Mouse (Mus musculus) adrenal gland, postnatal 14 days (tissue): ENCODE data around the gene Arpc1a. TPM values are rescaled to one million over a fixed set of nuclear protein-coding genes. Genes with fewer than 3 reads are reported as not detected.
A peak's percentile ranks its signal among the peaks of the same experiment; 100 is the strongest.
"Not testable (repeated sequence)": the region's sequence is repeated elsewhere in the genome, so short reads cannot be mapped to it uniquely, and the experiment has no call there.

Source experiments
- DNase-seq: peaks from one replicate; pipeline ENCODE4 v3.0.0; 2021; ENCODE audit warnings: mixed read lengths
- long read RNA-seq, 2 experiments: library from polyadenylated mRNA; stranded (forward); transcript quantifications; one replicate each; pipeline ENCODE4 v2.0.0; 2021
- total RNA-seq: library from RNA; stranded (reverse); gene quantifications from 2 replicates; pipeline ENCODE4 v1.2.3, GENCODE M21; 2021

Arpc1a gene
- 101 and 105 TPM in 2 replicates for total RNA-seq
- long read RNA-seq, experiment 1, transcript Arpc1a-201 (10 exons, 1,632 nt), result major isoform, 117 of 174 reads
- long read RNA-seq, experiment 1, partial matches to known transcripts, result 51 of 174 reads
- long read RNA-seq, experiment 1, other reads (novel, unspliced or antisense), result 5 of 174 reads
- long read RNA-seq, experiment 2, transcript Arpc1a-201 (10 exons, 1,632 nt), result major isoform, 87 of 149 reads
- long read RNA-seq, experiment 2, partial matches to known transcripts, result 55 of 149 reads
- long read RNA-seq, experiment 2, other reads (novel, unspliced or antisense), result 6 of 149 reads

DNA sequence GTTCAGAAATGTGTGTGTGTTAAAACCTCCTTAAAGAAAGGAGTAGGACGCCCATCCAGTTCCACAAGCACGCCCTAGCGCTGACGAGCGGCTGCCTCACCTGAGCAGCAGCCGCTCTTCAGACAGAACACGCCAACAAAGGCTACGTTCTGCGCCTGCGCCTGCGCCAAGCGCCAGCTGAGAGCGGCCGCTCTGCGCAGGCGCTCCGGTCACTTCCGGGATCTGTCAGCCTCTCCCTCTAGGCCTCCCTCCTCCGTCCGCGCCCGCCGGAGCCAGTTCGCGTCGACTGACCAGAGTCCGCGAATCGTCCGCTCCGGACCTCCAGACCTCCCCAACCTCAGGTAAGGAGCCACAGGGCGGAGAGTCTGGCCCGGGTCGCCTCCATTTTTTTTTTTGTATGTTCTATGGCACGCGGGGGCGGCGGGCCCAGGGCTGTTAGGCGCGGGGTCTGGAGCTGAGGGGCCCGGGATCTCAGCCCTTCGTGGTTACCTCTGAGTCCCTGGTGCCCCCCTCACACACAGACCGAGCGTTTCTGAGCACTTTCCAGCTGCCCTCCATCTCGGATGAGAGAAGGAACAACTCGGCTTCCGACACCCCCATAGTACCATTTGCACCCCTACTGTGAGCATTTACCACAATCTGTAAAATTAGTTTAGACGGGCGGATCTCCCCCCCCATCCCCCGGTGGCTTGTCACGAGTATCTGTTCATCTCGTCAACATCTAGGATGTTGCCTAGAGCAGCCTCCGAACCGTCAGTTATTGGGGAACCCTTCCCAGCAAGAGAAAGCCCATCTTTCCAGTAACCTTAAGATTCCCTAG is at the start of gene Arpc1a, which contains the start of gene Kpna7:
Arpc1a (plus strand) TSS at position 199 of the 820 bp plus-strand sequence.
Kpna7 (minus strand) TSS at position 399 of the 820 bp plus-strand sequence.
- DNase-seq, result peak; percentile 97

DNA sequence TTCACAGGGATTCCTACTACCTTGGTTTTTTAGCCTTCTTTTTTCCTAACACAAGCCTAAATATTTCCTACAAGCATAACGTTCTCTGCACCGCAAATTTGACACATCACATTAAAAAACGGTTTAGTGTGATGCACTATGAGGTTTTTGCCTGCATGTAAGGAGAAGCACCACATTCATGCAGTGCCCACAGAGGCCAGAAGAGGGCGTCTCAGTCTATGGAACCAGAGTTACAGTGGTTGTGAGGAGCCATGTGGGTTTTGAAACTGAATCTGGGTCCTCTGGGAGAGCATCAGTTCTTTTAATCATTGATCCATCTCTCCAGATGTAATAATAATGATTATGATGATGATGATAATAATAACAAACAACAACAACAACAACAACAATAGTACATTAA is 42.0 kb upstream of the Arpc1a start:
- peak; percentile 32 for DNase-seq

DNA sequence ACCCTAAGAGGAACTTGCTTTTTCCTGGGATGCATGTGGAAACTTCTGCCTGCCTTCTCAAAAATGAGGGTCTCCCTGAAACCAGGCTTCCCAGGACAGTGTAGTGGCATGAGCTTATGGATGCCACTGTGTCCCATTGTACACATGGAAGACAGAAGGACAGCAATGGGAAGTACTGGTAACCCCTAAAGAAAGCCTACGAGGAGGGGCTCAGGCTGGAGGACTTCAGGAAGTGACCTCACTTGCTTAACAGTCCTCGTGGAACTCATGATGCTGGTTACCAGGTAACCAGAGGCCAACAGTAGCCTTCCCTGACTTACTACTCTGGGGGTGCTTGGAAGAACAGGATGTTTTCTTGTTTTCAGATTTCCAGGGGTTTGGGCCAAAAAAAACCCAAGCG is 40.9 kb upstream of the Arpc1a start, which contains the start of gene 1700018F24Rik:
1700018F24Rik (plus strand) TSS at position 301 of the 400 bp plus-strand sequence.
- DNase-seq, result not testable (repeated sequence)

DNA sequence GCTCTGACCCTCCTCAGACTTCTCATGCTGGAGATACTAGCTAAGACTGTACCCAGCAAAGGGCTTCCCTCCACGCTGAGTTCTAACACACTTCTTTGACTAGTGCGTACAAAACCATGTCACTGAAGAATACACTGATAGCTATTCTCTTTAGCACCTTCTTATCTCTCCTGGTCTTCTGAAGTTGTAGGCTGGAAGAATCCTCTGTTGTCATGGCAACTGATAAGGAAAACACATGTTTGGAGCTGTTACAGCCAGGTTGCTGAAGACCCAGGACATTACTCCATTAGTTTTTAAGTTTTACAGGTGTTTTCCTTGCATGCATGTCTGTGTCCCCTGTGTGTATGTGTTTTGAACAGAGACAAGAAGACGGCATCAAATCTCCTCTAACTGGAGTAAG is 29.4 kb upstream of the Arpc1a start:
- DNase-seq, result not testable (repeated sequence)

DNA sequence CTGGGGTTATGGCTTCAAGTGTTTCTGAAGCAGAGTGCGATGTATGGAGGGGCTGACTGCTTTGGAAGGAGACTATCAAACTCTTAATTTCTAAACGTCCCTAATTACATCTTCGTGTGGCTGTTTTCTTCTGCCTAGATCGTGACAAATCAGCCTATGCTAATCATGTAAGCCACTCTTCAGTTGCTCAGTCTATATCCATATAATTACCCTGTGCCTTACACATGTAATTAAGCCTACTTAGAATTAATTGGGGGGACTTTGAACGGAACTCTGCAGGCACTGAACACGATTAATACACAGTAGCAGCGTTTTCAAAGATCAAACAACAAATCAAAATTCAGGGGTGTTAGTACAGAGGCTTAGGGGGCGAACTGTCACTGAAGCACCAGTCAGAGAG is 25.7 kb upstream of the Arpc1a start:
- DNase-seq, result no peak

DNA sequence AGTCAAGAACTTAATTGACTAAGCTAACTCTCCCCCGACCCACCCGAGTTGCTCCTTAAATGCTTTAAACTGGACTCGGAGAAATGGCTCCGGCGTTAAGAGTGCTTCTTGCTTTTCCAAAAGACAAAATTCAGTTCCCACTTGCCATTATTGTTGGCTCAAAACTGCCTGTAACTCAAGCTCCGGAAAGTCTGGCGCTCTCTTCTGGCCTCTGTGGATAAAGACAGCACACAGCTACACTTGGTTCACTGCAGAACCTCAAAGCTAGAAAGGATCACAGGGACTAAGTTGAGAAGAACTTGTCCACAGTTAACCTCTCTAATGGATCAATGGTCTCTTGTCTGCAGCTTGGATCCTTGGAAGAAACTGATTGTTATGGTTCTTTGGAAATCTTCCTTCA is 24.9 kb upstream of the Arpc1a start:
- peak; percentile 52 for DNase-seq

DNA sequence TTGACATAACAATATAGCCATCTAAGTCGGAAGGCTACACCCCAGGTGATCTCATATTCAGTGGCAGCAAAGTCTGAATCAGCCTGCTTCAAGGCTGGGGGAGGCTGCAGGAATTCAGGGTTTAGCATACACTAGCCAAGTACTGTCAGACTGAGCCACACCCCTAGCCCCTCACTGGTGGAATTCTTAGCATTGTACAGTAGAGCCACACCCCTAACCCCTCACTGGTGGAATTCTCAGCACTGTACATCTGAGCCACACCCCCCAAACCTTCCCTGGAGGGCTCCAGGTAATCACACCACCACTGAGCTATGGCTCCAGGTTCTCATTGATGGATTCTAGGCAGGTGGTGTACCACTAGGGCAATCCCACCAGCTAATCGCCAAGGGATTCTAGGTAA is 24.1 kb upstream of the Arpc1a start:
- DNase-seq, result no peak

DNA sequence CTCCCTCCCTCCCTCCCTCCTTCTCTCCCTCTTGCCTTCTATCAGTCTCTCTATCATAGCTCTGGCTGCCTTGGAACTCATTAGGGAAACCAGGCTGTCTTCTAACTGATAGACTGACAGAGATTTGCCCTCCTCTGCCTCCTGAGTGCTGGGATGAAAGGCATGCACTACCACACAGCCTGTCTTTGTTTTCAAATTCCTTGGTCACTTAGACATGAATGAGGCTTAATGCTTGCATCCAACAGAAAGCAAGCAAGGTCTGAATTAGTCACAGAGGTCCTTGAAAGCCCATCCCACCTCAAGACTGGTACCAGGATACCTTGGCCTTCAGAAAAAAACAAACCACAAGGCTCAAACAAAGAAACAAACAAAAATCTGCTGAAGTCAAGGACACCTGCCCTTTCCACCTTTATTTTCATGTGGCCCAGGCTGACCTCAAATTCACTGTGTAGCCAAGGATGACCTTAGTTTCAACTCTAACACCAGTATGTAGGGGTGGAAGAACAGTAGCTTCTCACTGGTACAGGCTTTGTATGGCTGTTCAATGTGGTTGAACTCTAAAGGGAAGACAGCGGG is 18.8 kb upstream of the Arpc1a start:
- DNase-seq, result no peak

DNA sequence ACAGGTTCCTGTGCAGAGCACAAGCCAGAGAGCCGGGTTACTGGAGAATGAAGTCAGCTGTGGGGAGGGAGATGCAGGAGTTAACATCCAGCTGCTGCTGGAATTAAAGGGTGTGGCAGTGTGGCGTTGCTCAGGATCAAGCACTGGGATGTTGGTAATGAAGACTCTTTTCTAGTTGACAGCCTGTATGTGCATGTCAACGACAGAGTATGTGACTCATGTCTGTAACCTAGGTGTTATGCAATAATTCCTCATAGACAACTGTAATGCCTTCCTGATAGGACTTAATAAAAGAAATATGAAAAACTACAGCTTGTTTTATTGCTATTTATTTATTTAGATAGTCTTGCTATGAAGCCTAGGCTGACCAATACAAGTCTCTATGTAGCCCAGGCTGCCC is 14.8 kb upstream of the Arpc1a start:
- no peak for DNase-seq

DNA sequence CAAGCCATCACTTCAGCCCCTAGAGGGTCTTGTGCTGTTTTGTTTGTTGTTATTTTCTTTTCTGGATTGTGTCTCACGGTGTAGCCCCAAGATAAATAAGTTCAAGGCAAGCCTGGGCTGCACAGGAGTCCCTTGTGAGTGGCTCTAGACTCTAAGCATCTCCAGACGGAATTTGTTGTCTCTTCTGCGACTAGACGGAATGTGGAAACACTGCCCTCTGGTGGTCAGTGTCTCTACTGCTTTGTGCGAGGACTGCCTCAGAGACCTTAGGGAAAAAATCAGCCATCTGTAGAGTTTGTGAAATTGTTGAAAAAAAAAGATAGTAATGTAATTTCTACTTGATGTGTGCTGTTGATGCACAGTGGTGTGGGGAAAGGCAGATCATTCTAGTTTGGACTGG is 13.9 kb upstream of the Arpc1a start:
- DNase-seq, result peak; percentile 83

DNA sequence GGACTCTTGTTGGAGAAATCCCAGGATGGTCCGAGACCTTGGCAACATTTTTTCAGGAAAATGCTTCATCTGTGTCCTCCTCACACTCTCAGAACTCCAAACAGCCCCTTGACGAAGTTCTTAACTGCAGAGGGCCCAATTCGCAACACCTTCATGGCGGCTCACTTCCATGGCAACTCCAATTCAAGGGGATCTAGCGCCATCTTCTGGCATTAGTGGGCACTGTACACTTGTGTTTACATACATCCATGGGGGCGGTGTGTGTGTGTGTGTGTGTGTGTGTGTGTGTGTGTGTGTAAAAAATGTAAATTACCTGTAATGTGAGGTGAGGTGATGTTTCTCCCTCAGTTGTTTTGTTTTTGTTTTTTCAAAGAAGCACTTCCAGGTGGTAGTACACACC is 12.3 kb upstream of the Arpc1a start:
- peak; percentile 23 for DNase-seq

DNA sequence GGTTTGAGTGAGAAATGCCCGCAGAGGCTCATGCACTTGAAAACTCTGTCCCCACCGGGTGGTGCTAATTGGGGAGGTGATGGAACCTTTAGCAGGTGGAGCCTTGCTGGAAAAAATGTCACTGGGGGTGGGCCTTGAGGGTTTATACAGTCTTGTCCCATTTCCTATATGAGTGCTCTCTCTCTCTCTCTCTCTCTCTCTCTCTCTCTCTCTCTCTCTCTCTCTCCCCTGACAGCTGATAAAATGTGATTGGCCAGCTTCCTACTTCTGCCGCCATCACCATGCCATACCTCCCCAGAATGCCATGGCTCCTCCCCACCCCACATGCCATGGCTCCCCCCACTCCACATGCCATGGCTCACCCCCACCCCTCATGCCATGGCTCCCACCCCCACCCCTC is 8.5 kb upstream of the Arpc1a start:
- DNase-seq, result no peak

DNA sequence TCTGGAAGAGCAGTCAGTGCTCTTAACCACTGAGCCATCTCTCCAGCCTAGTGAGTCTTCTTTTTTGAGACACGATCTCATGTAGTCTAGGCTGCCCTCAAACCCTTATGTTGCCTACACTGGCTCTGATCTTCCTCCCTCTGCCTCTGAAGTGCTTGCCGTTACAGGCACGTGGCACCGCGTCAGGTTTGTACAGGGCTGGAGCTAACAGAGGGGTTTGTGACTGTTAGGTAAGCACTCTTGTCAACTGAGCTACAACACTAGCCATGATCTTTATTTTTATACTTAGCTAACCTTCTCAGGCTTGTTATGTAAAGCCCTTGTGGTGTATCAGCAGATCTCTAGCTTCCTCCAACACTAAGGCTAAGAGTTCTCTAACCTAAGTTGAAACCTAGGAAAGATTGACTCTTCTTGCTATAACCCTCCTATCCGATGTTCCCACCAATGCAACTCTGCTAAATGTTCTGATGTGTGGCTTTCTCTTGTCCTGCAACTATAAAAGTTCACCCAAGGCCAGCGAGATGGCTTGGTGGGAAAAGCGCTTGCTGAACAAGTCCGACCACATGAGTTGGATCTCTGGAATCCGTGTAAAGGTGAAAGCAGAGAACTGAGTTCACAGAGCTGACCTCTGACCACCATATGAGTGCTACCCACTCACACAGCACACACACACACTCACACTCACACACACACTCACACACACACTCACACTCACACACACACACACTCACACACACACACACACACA is 1.6 kb upstream of the Arpc1a start:
- no peak for DNase-seq

DNA sequence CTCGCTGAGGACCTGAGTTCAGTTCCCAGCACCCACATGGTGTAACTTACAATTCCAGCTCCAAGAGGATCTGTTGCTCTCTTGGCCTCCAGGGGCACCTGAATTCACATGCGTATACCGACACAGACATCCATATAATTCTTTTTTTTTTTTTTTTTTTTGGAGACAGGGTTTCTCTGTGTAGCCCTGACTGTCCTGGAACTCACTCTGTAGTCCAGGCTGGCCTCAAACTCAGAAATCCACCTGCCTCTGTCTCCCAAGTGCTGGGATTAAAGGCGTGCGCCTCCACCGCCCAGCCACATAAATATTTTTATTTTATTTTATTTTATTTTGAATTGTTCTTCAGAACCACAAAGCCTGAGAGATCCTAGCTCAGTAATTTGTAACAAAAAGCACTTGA is 429 bp upstream of the Arpc1a start:
- not testable (repeated sequence) for DNase-seq

DNA sequence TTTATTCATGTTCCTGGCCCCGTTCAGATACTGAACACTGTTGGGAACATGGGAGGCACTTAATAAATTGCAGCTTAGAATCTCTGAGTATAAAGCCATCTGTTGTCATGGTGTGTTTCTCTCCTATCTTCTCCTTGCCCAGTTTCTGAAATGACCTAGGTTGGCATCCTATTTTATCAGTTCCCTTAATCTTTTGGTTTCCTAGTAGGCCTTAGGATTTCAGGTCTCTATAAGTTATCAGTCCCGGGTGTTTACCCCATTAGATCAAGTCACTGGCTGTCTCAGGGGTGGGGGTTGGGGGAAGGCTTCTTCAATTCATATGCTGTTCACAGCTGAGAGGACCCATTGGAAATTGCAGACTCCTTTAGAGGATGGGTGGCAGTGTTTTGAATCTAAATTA is 1.2 kb downstream of the Arpc1a start:
- no peak for DNase-seq

DNA sequence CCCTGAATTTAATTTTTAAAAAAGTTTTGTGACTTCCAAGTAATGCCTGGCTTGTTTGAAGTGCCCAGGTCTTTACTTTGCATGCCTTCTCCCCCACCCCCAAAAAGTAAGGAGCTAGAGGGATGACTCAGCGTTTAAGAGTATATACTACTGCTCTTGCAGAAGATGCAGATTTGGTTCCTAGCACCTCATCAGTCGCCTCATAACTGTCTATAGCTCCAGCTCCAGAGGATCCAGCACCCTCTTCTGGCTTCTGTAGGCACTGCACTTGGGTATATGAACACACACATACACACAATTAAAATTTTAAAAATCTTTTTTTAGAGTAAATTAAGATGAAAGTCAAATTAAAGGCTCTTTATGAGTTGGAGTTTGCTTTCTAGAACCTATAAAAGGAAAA is 4.6 kb downstream of the Arpc1a start:
- DNase-seq, result no peak

DNA sequence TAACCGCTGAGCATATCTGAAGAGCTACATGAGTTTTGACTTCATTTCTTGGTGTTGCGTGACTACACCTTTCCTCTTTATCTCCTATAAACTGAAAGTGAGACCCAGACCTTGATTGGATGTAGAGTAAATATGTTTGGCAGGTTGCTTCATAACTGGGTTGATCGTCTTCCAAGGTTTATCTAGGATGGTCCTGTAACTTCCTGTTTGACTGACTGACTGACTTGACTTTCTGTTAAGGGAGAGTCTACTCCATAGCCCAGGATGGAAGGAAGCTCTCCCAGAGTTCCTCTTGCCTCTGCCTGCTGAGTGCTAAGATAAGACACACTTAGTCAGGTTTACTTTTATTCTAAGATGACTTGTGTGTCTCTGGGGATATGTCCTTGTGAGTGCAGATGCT is 6.2 kb downstream of the Arpc1a start:
- DNase-seq, result no peak

DNA sequence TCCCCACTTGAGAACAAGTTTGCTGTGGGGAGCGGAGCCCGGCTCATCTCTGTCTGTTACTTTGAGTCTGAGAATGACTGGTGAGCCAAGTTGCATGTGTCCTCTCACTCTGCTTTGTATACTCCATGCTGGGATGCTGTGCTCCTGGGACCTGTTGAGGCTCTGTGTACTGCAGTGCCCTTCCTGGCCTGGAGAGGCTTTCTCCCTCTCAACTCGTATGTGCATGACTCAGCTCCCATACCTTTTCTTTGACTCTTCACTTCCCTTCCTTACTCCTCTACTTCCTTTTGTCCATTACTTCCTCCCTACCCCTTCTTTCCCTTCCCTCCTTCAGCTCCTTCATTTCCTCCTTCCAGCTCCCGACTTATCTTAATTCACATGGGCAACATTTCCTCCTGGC is 12.6 kb downstream of the Arpc1a start:
- no peak for DNase-seq

DNA sequence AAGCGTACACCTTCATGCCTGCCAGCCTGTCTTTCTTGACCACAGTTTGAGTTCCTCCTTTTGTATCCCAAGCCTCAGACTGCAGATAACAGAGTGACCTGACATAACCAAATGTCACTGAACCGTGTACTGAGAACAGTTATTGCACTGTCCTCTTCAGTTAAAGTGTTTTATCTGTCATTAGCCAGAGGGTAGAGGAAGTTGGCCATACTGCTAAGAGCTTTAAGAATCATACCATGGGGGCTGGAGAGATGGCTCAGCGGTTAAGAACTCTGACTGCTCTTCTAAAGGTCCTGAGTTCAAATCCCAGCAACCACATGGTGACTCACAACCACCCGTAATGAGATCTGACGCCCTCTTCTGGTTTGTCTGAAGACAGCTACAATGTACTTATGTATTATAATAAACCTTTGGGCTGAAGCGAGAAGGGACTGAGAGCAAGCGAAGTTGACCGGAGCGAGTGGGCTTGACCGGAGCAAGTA is 14.8 kb downstream of the Arpc1a start:
- no peak for DNase-seq

DNA sequence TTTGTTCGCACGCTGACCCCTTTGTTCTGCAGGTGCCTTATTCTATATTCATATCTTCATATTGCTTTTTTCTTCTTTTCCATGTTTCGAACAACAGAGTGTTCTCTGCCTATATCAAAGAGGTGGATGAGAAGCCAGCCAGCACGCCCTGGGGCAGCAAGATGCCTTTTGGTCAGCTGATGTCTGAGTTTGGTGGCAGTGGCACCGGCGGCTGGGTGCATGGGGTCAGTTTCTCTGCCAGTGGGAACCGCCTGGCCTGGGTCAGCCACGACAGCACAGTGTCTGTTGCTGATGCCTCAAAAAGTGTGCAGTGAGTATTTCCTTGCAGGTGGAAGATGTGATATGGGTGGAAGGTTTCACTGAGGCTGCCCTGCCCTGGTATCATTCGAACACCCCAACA is 17.3 kb downstream of the Arpc1a start:
- DNase-seq, result no peak

DNA sequence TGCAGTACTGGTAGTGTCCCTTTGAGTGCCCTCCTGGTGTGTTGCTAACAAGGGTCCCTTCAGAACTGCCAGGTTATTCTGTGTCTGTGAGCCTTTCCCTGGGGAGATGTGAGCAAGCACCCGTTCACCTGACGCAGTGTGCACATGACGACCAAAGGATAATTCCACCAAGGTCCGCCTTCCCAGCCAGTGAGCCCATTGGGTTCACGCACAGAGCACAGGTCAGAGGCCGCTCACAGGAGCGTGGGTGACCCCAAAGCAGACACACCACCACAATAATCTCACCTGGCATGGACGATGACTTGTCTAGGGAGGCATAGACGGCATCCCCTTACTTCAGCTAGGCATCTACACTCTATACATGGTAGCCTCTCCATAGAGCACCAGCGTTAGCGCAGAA is 17.8 kb downstream of the Arpc1a start:
- DNase-seq, result not testable (repeated sequence)

DNA sequence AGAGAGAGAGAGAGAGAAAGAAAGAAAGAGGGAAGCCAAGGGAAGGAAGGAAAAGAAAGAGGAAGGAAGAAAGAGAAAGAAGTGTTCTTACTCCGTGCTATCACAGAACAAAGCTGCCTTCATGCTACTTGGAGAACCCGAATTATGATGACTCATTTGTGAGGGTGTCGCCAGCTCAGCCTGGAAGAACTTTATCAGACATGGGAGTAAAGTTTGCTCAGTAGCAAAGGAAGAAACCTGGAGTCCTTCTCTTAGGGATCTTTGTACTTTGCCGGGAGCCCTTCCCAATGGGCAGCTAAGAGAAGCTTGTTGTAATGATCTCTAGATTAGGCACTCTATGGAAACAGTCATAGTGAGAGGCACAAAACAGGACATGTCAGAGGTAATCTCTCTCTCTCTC is 19.1 kb downstream of the Arpc1a start:
- no peak for DNase-seq
